Mouse (Mus musculus) bone marrow, adult 2 months (tissue): ENCODE results near the gene Rps10.

ENCODE experiments used
- CTCF ChIP-seq: fragments of 200-500 bp; IDR thresholded peaks from 2 replicates; pipeline ENCODE4 v1.5.1; 2011; ENCODE audit warnings: low read length, control low read depth; ENCODE audit not compliant: control insufficient read depth, insufficient read depth
- POLR2A ChIP-seq: fragments of 200-500 bp; IDR thresholded peaks from 2 replicates; pipeline ENCODE4 v1.6.1; 2011; ENCODE audit warnings: low read depth, mild to moderate bottlenecking, control low read depth, low read length, borderline replicate concordance; ENCODE audit not compliant: control insufficient read depth

GRCm38 (mm10) chr17:27650586-27650985, 14.1 kb upstream of the Rps10 start:
- TF ChIP-seq POLR2A (no peak), CTCF (no peak)
